Mouse (Mus musculus) embryonic fibroblast, embryonic 13.5 days (primary cell): ENCODE results near the gene Adora1.

Experiments used
- CTCF ChIP-seq: IDR thresholded peaks from 2 replicates; pipeline ENCODE4 v1.5.1; 2011; ENCODE audit warnings: mild to moderate bottlenecking, control low read depth, low read length, moderate library complexity, borderline replicate concordance; ENCODE audit not compliant: insufficient read depth
- POLR2A ChIP-seq: IDR thresholded peaks from 2 replicates; pipeline ENCODE4 v1.6.1; 2011; ENCODE audit warnings: low read depth, mild to moderate bottlenecking, control low read depth, low read length, moderate library complexity

DNA sequence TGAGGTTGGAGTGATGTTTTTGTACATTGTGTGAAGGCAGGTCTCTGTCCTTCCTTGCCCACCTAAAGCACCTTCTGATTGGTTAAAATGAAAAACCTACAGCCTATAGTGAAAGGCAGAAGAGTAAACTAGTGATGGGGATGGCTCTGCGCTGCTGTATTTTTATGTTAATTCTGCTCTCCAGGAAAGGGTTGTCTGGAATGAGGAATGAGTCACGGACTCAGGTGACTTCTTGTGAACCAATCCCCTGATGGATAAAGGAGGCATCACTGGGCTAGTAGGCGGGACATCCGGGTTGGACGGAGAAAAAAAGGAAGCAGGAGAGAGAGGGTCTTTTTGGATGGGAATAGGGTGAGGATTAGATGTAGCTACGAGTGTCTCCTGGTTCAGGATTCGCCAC is 34.8 kb upstream of the Adora1 start:
- TF ChIP-seq CTCF = no peak
- no peak for TF ChIP-seq POLR2A
